Mouse (Mus musculus) liver, postnatal 0 days (tissue): Measurements from ENCODE around the gene Clmn.

Experiments used
- CTCF ChIP-seq: sonication (generic); IDR thresholded peaks from 2 replicates; pipeline ENCODE4 v1.5.1; 2016; ENCODE audit warnings: antibody characterized with exemption, low read depth
- EP300 ChIP-seq: IDR thresholded peaks from 2 replicates; pipeline ENCODE4 v1.6.1; 2016; ENCODE audit warnings: antibody characterized with exemption, low read depth, mild to moderate bottlenecking

DNA sequence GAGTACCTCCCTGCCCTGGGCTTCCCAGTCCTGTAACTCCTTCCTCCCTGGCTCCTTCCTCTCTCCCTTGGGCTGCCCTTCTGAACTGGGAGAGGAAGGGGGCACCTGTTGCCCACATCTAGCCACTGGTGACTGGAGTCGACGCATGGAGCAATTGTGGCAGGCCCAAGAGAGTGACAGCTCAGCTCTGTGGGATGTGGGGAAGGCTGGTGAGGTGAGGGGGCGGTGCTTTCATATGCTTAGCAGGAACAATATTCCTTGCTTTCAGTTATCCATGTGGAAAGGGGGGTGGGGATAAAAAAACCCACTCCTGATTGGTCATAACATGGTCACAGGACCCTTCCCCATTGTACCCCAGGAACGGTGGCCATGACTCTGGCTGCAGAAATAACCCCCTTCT is 19.9 kb downstream of the Clmn start:
- TF ChIP-seq CTCF (no peak), EP300 (no peak)
